Mouse (Mus musculus): ENCODE results near the gene Pkm.

Pkm gene

DNA sequence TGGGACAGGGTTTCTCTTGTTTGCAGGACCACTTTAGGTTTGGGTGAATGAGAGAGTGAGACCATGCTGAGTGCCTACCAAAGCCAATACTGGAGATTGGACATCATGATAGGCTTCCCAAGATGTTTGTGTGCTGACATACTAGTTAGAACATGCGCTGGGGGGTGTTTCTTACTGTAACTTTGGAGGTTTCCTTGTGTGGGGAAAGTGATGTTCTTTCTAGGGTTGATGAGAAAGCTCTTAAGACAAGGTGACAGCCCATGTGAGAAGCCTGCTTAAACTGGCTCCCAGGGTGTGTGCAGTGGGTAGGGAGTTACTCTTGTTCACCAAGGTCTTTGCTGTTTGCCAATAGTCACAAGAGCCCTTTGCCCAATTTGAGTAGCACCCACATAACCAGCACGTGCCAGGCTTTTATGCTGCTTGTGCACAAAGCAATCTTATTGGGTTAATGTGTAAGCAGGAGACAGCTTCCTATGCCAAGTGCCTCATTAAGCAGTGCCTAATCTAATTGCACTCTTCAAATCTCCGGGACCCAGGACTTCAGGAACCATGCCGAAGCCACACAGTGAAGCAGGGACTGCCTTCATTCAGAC is 8.6 kb downstream of the Pkm start:
- in situ Hi-C loops (cut with MboI; ENCODE audit: low sequenced_read_pairs): no loop called here

GRCm38 (mm10) chr9:59666016-59666415 is 9.8 kb downstream of the Pkm start:
- in situ Hi-C loops (cut with MboI; ENCODE audit: low sequenced_read_pairs): no loop called here

DNA sequence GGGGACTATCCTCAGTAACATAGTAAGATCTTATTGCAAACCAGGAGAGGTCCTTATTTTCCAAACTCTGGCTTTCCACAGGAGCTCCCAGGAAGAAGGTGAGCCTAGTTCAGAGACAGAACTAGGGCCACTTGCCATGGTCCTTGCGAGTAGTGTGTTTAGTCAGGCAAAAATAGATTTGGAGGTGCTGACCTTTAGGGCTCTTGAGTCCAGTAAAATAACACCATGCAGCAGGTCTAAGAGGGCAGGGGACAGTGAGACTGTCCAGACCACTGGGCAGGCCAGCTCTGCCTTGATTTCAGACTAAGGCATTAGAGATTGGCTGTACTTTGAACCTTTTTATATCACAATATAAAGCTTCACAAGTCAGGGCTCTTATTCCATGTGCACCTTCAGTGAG is 10.6 kb downstream of the Pkm start:
- in situ Hi-C loops (cut with MboI; ENCODE audit: low sequenced_read_pairs): no loop called here

- in situ Hi-C loops (cut with MboI; ENCODE audit: low sequenced_read_pairs): no loop called here
Observed at GRCm38 (mm10) chr9:59667250-59667649, 11.1 kb downstream of the Pkm start.

DNA sequence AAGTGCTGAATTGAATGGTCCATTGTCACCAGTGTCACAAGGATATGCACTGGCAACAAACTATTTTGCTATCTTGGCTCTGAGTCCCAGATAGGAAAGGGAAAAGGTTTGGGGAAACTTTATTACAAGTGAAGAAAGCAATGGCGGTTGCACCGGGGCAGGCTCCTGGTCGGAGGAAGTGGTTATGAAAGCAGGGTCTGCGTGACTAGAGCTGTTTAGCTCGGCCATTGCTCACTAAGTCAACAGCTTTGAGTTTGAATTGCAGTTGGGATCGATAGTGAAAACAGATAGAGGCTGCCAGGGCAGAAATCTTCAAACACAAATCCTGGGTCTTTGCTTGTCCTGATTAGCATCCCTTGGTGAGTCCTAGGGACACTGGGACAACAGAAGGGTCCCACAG is 11.7 kb downstream of the Pkm start:
- in situ Hi-C loops (cut with MboI; ENCODE audit: low sequenced_read_pairs): no loop called here

DNA sequence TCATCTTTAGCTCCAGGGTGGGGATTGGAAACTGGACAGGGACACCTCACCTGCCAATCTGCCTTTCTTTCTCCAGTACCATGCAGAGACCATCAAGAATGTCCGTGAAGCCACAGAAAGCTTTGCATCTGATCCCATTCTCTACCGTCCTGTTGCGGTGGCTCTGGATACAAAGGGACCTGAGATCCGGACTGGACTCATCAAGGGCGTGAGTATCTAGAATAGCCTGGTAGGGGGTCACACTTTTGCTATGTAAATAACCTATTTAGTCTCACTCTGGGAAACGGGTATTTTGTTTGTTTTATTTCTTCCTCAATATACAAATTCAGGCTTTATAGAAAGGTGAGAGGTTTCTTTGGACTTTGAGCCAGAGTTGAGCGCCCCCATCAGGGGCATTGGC is 12.3 kb downstream of the Pkm start:
- in situ Hi-C loops (cut with MboI; ENCODE audit: low sequenced_read_pairs): no loop called here

GRCm38 (mm10) chr9:59669172-59669571 is 13.0 kb downstream of the Pkm start:
- in situ Hi-C loops (cut with MboI; ENCODE audit: low sequenced_read_pairs): no loop called here

- in situ Hi-C loops (cut with MboI; ENCODE audit: low sequenced_read_pairs): no loop called here
Observed at GRCm38 (mm10) chr9:59672195-59672894, 16.2 kb downstream of the Pkm start.

- in situ Hi-C loops (cut with MboI; ENCODE audit: low sequenced_read_pairs): no loop called here
Observed at GRCm38 (mm10) chr9:59673427-59673826, 17.3 kb downstream of the Pkm start.

- in situ Hi-C loops (cut with MboI; ENCODE audit: low sequenced_read_pairs): no loop called here
Observed at GRCm38 (mm10) chr9:59675598-59675997, 19.4 kb downstream of the Pkm start.

- in situ Hi-C loops (cut with MboI; ENCODE audit: low sequenced_read_pairs): no loop called here
Observed at GRCm38 (mm10) chr9:59678313-59678712, 22.1 kb downstream of the Pkm start.

GRCm38 (mm10) chr9:59679678-59680533 is 23.7 kb downstream of the Pkm start, which contains the start of gene Gramd2:
Gene Gramd2, plus strand, starts transcription at chr9:59680144.
- in situ Hi-C loops (cut with MboI; ENCODE audit: low sequenced_read_pairs): no loop called here

DNA sequence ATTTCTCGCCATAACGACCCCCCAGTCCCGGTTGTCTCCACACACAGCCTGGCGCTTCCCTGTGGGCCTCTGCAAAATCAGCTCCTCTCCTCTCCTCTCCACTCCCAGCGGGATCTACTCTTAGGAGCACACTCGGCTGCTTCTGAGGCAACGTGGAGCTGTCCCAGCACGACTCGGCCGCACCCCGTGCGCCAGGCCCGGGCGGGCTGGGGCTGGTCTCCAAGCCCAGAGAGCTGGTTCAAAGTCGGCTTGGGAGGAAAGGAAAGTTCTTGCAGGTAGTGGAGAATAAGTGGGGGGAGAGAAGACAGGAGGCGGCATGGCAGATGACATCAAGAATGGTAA is 24.3 kb downstream of the Pkm start:
- in situ Hi-C loops (cut with MboI; ENCODE audit: low sequenced_read_pairs): no loop called here

- in situ Hi-C loops (cut with MboI; ENCODE audit: low sequenced_read_pairs): no loop called here
Observed at GRCm38 (mm10) chr9:59684020-59684419, 27.9 kb downstream of the Pkm start.

GRCm38 (mm10) chr9:59687416-59688046 is 31.4 kb downstream of the Pkm start:
- in situ Hi-C loops (cut with MboI; ENCODE audit: low sequenced_read_pairs): no loop called here

GRCm38 (mm10) chr9:59691635-59692094 is 35.5 kb downstream of the Pkm start:
- in situ Hi-C loops (cut with MboI; ENCODE audit: low sequenced_read_pairs): no loop called here

DNA sequence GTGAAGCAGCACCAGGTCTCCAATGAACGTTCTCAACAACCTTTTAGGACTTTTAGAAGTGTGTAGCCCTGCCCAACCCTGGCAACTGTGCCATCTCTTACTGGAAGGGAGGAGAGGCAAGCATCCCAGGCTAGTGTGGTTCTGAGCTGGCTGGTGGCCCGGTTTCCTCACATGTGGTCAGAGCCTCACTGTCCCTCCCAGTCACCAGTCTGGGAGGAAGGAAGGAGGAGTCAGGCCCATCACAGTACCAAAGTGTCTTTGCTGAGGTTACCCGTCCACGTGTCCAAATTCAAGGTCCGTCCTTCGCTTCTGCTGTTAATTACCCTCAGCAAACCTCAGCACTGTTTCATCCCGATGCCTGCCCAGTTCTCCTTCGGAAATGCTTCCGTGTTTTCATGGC is 36.0 kb downstream of the Pkm start:
- in situ Hi-C loops (cut with MboI; ENCODE audit: low sequenced_read_pairs): no loop called here

GRCm38 (mm10) chr9:59694571-59695450 is 38.6 kb downstream of the Pkm start:
- in situ Hi-C loops (cut with MboI; ENCODE audit: low sequenced_read_pairs): no loop called here

DNA sequence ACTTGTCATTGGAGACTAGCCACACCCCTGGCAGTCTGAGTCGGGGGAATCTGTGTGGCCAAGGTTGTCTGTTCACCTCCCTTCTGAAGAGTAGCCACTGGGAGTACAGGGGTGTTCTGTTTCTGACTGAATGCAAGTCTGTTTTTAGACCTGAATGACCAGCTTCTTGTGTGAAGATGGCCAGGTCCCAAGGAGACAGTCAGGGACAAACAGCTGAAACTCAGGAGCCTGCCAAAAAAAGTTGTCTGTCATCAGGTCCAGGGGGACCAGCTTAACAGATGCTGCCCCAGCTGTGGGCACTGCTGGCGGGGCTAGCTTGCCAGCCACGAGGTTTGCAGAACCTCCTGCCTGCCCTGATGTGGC is 39.3 kb downstream of the Pkm start:
- in situ Hi-C loops (cut with MboI; ENCODE audit: low sequenced_read_pairs): no loop called here

DNA sequence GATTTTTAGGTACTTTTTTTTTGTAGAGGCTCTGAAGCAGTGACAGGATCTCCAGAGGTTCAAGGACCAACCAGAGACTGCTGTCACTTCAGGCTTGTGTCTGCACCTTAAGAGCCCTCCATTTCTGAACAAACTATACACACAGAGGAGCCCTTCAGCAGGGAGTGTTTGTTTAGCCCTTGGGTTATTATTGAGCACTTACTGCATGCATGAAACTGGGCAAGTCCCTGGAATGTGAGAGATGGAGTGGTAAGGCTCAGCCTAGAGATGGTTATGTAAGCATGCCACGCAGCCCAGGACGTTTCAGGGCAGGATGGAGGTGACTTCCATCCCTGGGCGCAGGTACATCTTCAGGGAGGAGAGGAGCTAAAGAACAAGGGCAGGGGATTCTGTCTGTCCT is 40.2 kb downstream of the Pkm start:
- in situ Hi-C loops (cut with MboI; ENCODE audit: low sequenced_read_pairs): no loop called here

Data from CH12F3 (cell line).